Mouse (Mus musculus): Measurements from ENCODE around the gene Pgm2l1. TPM values are rescaled to one million over a fixed set of nuclear protein-coding genes. Genes with fewer than 3 reads are reported as not detected.

Gene Pgm2l1
- polyA plus RNA-seq (2017; shearing (Covaris generic)), result 6.0 TPM

GRCm38 (mm10) chr7:100227158-100227875, at the start of gene Pgm2l1:
TSS of gene Pgm2l1 (plus strand) at chr7:100227394.

GRCm38 (mm10) chr7:100285383-100285782, 58.2 kb downstream of the Pgm2l1 start, which contains the start of gene P4ha3:
TSS of gene P4ha3 (plus strand) at chr7:100285520.

Other genes starting within 250 kb of the Pgm2l1 start
- gene Rnf169, start 246.9 kb upstream of the Pgm2l1 start, polyA plus RNA-seq (2017; shearing (Covaris generic)), result 4.3 TPM
- not detected for gene Chrdl2, start 221.2 kb upstream of the Pgm2l1 start, polyA plus RNA-seq (2017; shearing (Covaris generic))
- 44.5 TPM for gene Pold3, start 105.8 kb upstream of the Pgm2l1 start, polyA plus RNA-seq (2017; shearing (Covaris generic))
- 0.16 TPM for gene Lipt2, start 68.1 kb upstream of the Pgm2l1 start, polyA plus RNA-seq (2017; shearing (Covaris generic))
- gene Kcne3, start 50.9 kb upstream of the Pgm2l1 start, polyA plus RNA-seq (2017; shearing (Covaris generic)), result not detected
- gene P4ha3, start 58.1 kb downstream of the Pgm2l1 start, polyA plus RNA-seq (2017; shearing (Covaris generic)), result not detected
- 66.8 TPM for gene C2cd3, start 144.8 kb downstream of the Pgm2l1 start, polyA plus RNA-seq (2017; shearing (Covaris generic))
- gene Ppme1, start 144.9 kb downstream of the Pgm2l1 start, polyA plus RNA-seq (2017; shearing (Covaris generic)), result 35.8 TPM
- 0.22 TPM for gene Ucp3, start 245.6 kb downstream of the Pgm2l1 start, polyA plus RNA-seq (2017; shearing (Covaris generic))

Measured in CD4-positive, CD25-positive, alpha-beta regulatory T cell, adult 9 weeks (primary cell).